ENCODE assay signal across 9 mouse cellular contexts in genomic region chr1:55618617-55619286, GRCm38 (mm10).
DNase-seq lines count a peak whose midpoint lies in the region; ATAC-seq and TF ChIP-seq lines count a peak whose summit lies in the region.
"Had no signal": no experiment of that assay in that cellular context is flagged by ENCODE, and none has a peak within 500 bp of the region (broad histone marks: within the 10 kb centered on the region; RNA-seq: fewer than 3 reads in every experiment).

No protein-coding gene starts in this region.

- H3K27me3 ChIP-seq in midbrain, embryonic 10.5 days (ENCODE audit: low read depth, poor library complexity, severe bottlenecking) = no peaks in the 10 kb centered on the region
- no peaks in the 10 kb centered on the region for H3K27me3 ChIP-seq in intestine, postnatal 0 days (replicated peaks; ENCODE audit: control insufficient read depth, insufficient read depth, low read length)
- H3K27me3 ChIP-seq: limb, embryonic 13.5 days; neural tube, embryonic 13.5 days had no signal

- WGBS in midbrain, embryonic 10.5 days = 83% methylated on average over 7 of the region's 7 CpGs
- WGBS in intestine, postnatal 0 days = 72% methylated on average over 7 of the region's 7 CpGs

- no peak overlapping the region for H3K4me3 ChIP-seq in midbrain, embryonic 10.5 days
- H3K4me3 ChIP-seq in intestine, postnatal 0 days (ENCODE audit: low read depth, low read length) = no peak overlapping the region
- H3K4me3 ChIP-seq: limb, embryonic 13.5 days; neural tube, embryonic 13.5 days had no signal

- H3K36me3 ChIP-seq in midbrain, embryonic 10.5 days = no peaks in the 10 kb centered on the region
- H3K36me3 ChIP-seq in intestine, postnatal 0 days (ENCODE audit: control insufficient read depth, insufficient read depth) = no peaks in the 10 kb centered on the region
- H3K36me3 ChIP-seq: limb, embryonic 13.5 days; neural tube, embryonic 13.5 days had no signal

- DNase-seq in retina, postnatal 1 day = peak; percentile 13
- DNase-seq in retina, embryonic 14.5 days (ENCODE audit: low spot score) = no peak
- peak; percentile 17 for DNase-seq in cerebellum, adult 9-11 months
- DNase-seq in heart, postnatal 4 days = peak; percentile 9
- DNase-seq in right cerebral cortex, postnatal 36 days (ENCODE audit: low spot score in 2 of 2) = peak; percentile 10 to 12
- DNase-seq in midbrain, embryonic 10.5 days (ENCODE audit: low spot score) = no peak

- ATAC-seq in intestine, postnatal 0 days = no peak

- H3K9me3 ChIP-seq in midbrain, embryonic 10.5 days (replicated peaks) = no peaks in the 10 kb centered on the region
- no peaks in the 10 kb centered on the region for H3K9me3 ChIP-seq in intestine, postnatal 0 days (ENCODE audit: control insufficient read depth)
- H3K9me3 ChIP-seq: limb, embryonic 13.5 days; neural tube, embryonic 13.5 days had no signal

- TF ChIP-seq CTCF in intestine, postnatal 0 days (IDR thresholded peaks at IDR 0.05; ENCODE audit: low read depth) = no peak

- no peaks in the 10 kb centered on the region for H3K4me1 ChIP-seq in midbrain, embryonic 10.5 days
- H3K4me1 ChIP-seq in intestine, postnatal 0 days (replicated peaks; ENCODE audit: control insufficient read depth, insufficient read depth, low read length) = no peaks in the 10 kb centered on the region
- H3K4me1 ChIP-seq: neural tube, embryonic 13.5 days had no signal

- H3K9ac ChIP-seq in intestine, postnatal 0 days (ENCODE audit: low read depth, low read length) = no peak overlapping the region
- H3K9ac ChIP-seq: limb, embryonic 13.5 days; neural tube, embryonic 13.5 days had no signal

- no peak overlapping the region for H3K27ac ChIP-seq in midbrain, embryonic 10.5 days (replicated peaks)
- no peak overlapping the region for H3K27ac ChIP-seq in intestine, postnatal 0 days (ENCODE audit: low read depth, low read length)
- H3K27ac ChIP-seq: limb, embryonic 13.5 days; neural tube, embryonic 13.5 days had no signal

- no peak overlapping the region for H3K4me2 ChIP-seq in intestine, postnatal 0 days (replicated peaks; ENCODE audit: low read depth)
- H3K4me2 ChIP-seq: limb, embryonic 13.5 days; neural tube, embryonic 13.5 days had no signal

Comparison
In these comparisons a context has a peak if more than half of its experiments do, and no peak if none do; other contexts are left out.
1. DNase-seq: peak in retina, postnatal 1 day (single experiment), cerebellum, adult 9-11 months (single experiment), heart, postnatal 4 days (single experiment) and right cerebral cortex, postnatal 36 days (2 of 2); none in retina, embryonic 14.5 days (single experiment) and midbrain, embryonic 10.5 days (single experiment).